Mouse (Mus musculus) cerebellum, adult 9-11 months (tissue): ENCODE measurements around the gene Dbndd2.

ENCODE experiments used
- DNase-seq: peaks from one replicate; pipeline ENCODE4 v3.0.0; 2022

Gene Dbndd2

GRCm38 (mm10) chr2:164485681-164486257 is at the start of gene Dbndd2:
Gene Dbndd2, plus strand, starts transcription at chr2:164486106.
- DNase-seq, result no peak

GRCm38 (mm10) chr2:164436215-164436913 is 49.5 kb upstream of the Dbndd2 start:
- DNase-seq, result no peak

GRCm38 (mm10) chr2:164436961-164437360 is 48.9 kb upstream of the Dbndd2 start:
- no peak for DNase-seq

GRCm38 (mm10) chr2:164437710-164438109 is 48.2 kb upstream of the Dbndd2 start:
- no peak for DNase-seq

- no peak for DNase-seq
Measured at GRCm38 (mm10) chr2:164438257-164438656, 47.6 kb upstream of the Dbndd2 start.

- peak; percentile 45 for DNase-seq
Measured at GRCm38 (mm10) chr2:164439001-164439421, 46.9 kb upstream of the Dbndd2 start.

GRCm38 (mm10) chr2:164440314-164440713 is 45.6 kb upstream of the Dbndd2 start:
- DNase-seq, result no peak

GRCm38 (mm10) chr2:164441155-164441554 is 44.8 kb upstream of the Dbndd2 start:
- no peak for DNase-seq

GRCm38 (mm10) chr2:164441731-164442130 is 44.2 kb upstream of the Dbndd2 start:
- DNase-seq, result no peak

- no peak for DNase-seq
Measured at GRCm38 (mm10) chr2:164442315-164443050, 43.4 kb upstream of the Dbndd2 start.

GRCm38 (mm10) chr2:164443051-164443437 is 42.9 kb upstream of the Dbndd2 start:
- peak; percentile 35 for DNase-seq

- no peak for DNase-seq
Measured at GRCm38 (mm10) chr2:164443460-164444000, 42.4 kb upstream of the Dbndd2 start, which contains the start of gene Sdc4. Gene Sdc4, minus strand, starts transcription at chr2:164443887.

GRCm38 (mm10) chr2:164444701-164445100 is 41.2 kb upstream of the Dbndd2 start:
- DNase-seq, result no peak

GRCm38 (mm10) chr2:164445399-164446085 is 40.4 kb upstream of the Dbndd2 start:
- no peak for DNase-seq

GRCm38 (mm10) chr2:164446086-164446469 is 39.8 kb upstream of the Dbndd2 start:
- no peak for DNase-seq

GRCm38 (mm10) chr2:164448140-164448539 is 37.8 kb upstream of the Dbndd2 start:
- DNase-seq, result no peak

GRCm38 (mm10) chr2:164448921-164449320 is 37.0 kb upstream of the Dbndd2 start:
- DNase-seq, result no peak

- DNase-seq, result no peak
Measured at GRCm38 (mm10) chr2:164449341-164450042, 36.4 kb upstream of the Dbndd2 start.

- no peak for DNase-seq
Measured at GRCm38 (mm10) chr2:164452000-164452676, 33.8 kb upstream of the Dbndd2 start.

- DNase-seq, result no peak
Measured at GRCm38 (mm10) chr2:164453047-164453757, 32.7 kb upstream of the Dbndd2 start.

- no peak for DNase-seq
Measured at GRCm38 (mm10) chr2:164453887-164454500, 31.9 kb upstream of the Dbndd2 start.
